Mouse (Mus musculus) megakaryocyte, embryonic 14.5 days (primary cell): ENCODE measurements around the gene Lrp1. TPM values are rescaled to one million over a fixed set of nuclear protein-coding genes. Genes with fewer than 3 reads are reported as not detected.

Source experiments
- H3K27me3 ChIP-seq: replicated peaks from 2 replicates; pipeline ENCODE3; 2012; ENCODE audit warnings: inconsistent platforms
- H3K36me3 ChIP-seq: replicated peaks from 2 replicates; pipeline ENCODE3; 2012; ENCODE audit warnings: low read length, inconsistent platforms, mixed read lengths
- H3K4me1 ChIP-seq: 2 replicates; pipeline ENCODE4 v1.6.1; 2012; ENCODE audit warnings: inconsistent platforms
- H3K4me3 ChIP-seq: replicated peaks from 2 replicates; pipeline ENCODE3; 2012; ENCODE audit warnings: moderate library complexity, mild to moderate bottlenecking, inconsistent platforms
- H3K9me3 ChIP-seq: 2 replicates; pipeline ENCODE4 v1.6.1; 2012; ENCODE audit warnings: inconsistent platforms
- FLI1 ChIP-seq: IDR thresholded peaks from 2 replicates; pipeline ENCODE4 v1.6.1; 2012; ENCODE audit warnings: low read length, inconsistent platforms, mixed read lengths
- GATA1 ChIP-seq: IDR thresholded peaks from 3 replicates; pipeline ENCODE4 v1.6.1; 2012; ENCODE audit warnings: mixed read lengths, low read length, inconsistent platforms, borderline replicate concordance
- polyA plus RNA-seq: library from polyadenylated mRNA; stranded (reverse); fragments of >175 nt; gene quantifications from 2 replicates; pipeline ENCODE4 v1.2.3, GENCODE M21; 2012; ENCODE audit warnings: low replicate concordance; ENCODE audit not compliant: insufficient read depth

The Lrp1 gene
- polyA plus RNA-seq, 1 experiment: 208 TPM

DNA sequence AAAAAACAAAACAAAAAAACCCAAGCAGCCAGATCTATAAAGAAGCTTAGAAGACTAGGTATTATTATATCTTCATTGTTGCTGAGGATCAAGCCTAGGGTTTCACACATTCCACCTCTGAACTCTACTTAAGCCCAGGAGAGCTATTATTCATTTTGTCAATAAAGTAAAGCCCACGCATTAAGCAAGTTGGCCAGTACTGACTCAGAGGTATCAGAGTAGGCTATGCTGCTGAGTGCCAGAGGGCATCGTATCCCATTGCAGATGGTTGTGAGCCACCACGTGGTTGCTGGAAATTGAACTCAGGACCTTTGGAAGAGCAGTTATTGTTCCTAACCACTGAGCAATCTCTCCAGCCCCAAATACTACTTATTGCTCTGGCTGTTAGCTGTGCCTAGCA, 77.0 kb downstream of the Lrp1 start:
- H3K4me1 ChIP-seq: peaks cover 5% of the 10 kb centered on the region; the same call in 1 of the 2 replicates
- H3K4me3 ChIP-seq: no peak overlapping the region
- no peaks in the 10 kb centered on the region for H3K9me3 ChIP-seq
- TF ChIP-seq FLI1: no peak
- no peak for TF ChIP-seq GATA1
- H3K27me3 ChIP-seq: peaks cover 89% of the 10 kb centered on the region
- peaks cover 4% of the 10 kb centered on the region for H3K36me3 ChIP-seq

DNA sequence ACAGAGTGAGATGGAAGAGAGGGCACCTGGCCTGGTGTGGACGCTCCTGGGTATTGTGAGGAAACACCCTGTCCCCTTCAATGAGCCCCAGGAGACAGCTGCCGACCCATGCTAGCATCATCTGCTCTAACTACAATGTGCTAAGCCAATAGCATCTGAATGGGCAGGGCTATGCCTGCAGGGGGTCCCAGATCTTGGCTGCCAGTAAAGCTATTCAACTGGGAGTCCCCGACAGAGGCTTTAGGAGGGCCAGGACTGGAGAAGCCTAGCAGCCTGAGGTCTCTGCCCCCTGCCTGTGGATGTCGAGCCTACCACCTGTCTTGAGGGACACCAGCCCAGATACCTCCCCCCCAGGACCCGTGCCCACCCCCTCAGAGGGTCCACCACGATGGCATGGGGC, 78.2 kb downstream of the Lrp1 start:
- TF ChIP-seq GATA1 (no peak), FLI1 (no peak)
- no peak overlapping the region for H3K4me3 ChIP-seq
- H3K4me1 ChIP-seq: peaks cover 14% of the 10 kb centered on the region
- H3K36me3 ChIP-seq: peaks cover 4% of the 10 kb centered on the region
- no peaks in the 10 kb centered on the region for H3K9me3 ChIP-seq
- peaks cover 88% of the 10 kb centered on the region for H3K27me3 ChIP-seq

DNA sequence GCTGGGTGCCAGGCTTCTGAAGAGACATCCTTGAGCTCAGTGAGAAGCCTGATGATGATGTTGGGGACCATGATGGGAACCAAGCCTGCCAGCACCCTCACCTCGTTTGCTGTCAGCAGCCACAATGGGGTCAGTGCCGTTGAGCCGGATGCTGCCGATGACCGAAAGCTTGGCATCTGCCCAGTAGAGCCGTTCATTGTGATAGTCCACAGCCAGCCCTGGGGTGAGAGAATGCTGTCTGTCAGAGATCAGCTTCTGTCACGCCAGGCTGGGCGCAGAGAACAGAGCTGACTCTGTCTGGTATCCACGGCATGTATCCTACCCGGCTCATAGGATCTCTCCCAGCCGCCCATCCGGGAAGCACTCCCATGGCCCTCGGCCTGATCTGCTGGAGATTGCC, 78.9 kb downstream of the Lrp1 start:
- Histone ChIP-seq H3K4me3 (no peak overlapping the region), H3K27me3 (peaks cover 88% of the 10 kb centered on the region), H3K9me3 (no peaks in the 10 kb centered on the region), H3K4me1 (peaks cover 15% of the 10 kb centered on the region), H3K36me3 (peaks cover 4% of the 10 kb centered on the region)
- TF ChIP-seq FLI1: no peak
- no peak for TF ChIP-seq GATA1

DNA sequence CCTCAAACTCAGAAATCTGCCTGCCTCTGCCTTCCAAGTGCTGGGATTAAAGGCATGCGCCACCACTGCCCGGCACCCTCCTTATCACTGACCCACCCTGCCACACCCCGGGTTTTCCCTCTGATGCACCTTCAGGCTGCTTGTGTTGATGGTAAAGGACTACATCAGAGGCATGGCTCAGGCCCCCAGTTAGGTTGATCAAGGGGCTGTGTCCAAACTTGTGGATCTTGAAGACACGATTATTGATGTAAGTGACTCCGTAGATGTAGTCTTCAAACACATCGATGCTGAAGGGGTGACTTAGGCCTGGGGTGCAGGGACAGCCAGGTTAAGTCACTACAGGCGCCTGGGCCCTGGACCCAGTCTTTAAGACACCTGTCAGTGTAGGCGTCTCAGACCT, 79.4 kb downstream of the Lrp1 start:
- Histone ChIP-seq H3K36me3 (peaks cover 4% of the 10 kb centered on the region), H3K27me3 (peaks cover 87% of the 10 kb centered on the region), H3K4me3 (no peak overlapping the region), H3K9me3 (no peaks in the 10 kb centered on the region), H3K4me1 (peaks cover 15% of the 10 kb centered on the region)
- TF ChIP-seq GATA1 (no peak), FLI1 (no peak)

DNA sequence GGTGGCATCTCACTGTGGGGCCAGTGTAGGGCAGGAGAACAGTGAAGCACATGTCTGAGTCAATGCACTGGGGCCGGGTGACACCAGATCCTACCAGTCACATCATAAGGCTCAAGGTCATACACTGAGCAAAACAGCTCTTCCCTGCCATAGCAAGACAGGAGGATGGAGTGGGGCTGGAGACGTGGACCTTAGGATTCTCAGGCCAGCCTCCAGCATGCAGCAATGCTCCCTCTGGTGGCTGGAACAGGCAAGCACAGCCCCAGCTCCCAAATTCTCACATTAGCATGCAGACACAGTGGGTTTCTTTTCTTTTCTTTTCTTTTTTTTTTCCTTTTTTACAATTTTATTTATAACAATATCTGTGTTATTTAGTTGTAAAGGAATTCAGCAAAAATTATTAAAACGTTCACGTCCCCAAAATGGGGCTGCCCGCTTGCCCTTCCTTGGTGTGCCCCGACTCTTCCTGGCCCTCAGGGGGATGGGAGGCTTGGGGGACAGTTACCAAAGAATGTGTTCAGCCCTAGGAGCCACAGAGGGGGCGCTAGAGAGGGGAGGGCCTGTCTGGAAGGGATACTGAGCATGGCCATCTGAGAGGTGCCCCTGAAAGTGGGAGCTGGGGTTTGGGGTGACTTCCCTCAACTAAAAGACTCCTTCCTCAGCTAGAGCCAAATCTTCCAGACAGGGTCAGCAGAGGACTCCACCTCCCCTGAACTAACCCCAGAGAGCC, 82.9 kb downstream of the Lrp1 start:
- TF ChIP-seq FLI1: no peak
- TF ChIP-seq GATA1: no peak
- Histone ChIP-seq H3K9me3 (peaks cover 4% of the 10 kb centered on the region; the same call in 1 of the 2 replicates), H3K4me3 (no peak overlapping the region), H3K36me3 (no peaks in the 10 kb centered on the region), H3K27me3 (peaks cover 92% of the 10 kb centered on the region), H3K4me1 (peaks cover 41% of the 10 kb centered on the region)

DNA sequence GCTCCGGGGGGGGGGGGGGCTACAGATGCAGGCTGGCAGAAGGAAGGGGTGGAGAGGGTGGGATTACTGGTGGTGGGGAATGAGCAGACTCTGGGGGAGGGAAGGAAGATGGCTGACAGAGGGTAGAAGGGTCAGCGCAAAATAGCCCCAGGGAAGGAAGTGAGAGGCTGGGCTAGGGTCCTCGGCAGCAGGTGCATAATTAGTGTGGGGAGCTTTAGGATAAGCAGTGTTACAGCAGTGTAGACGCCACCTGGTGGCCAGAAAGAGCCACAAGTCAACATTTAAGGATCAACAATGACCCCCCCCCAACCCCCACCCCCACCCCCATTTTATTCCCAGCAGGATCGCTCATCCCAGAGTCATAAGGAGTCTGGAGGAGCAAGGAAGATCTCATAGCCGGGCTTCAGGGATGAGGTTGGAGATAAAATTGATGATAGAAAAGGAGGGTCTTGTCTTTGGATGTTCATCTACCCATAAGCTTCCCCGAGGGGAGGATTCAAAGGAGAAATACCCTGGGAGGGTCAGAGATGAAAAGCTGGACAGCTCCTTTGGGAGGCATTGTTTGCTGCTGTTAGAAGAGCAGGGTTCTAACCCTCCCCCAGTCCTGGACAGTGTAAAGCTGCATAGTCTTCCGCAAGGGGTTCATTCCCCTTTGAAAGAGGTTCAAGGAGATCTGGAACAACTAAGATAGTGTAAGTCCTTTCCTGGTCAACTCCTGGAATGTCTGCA, 84.2 kb downstream of the Lrp1 start:
- Histone ChIP-seq H3K4me1 (peaks cover 53% of the 10 kb centered on the region), H3K4me3 (no peak overlapping the region), H3K9me3 (peaks cover 4% of the 10 kb centered on the region; the same call in 1 of the 2 replicates), H3K36me3 (no peaks in the 10 kb centered on the region), H3K27me3 (peaks cover 92% of the 10 kb centered on the region)
- no peak for TF ChIP-seq GATA1
- TF ChIP-seq FLI1: no peak

DNA sequence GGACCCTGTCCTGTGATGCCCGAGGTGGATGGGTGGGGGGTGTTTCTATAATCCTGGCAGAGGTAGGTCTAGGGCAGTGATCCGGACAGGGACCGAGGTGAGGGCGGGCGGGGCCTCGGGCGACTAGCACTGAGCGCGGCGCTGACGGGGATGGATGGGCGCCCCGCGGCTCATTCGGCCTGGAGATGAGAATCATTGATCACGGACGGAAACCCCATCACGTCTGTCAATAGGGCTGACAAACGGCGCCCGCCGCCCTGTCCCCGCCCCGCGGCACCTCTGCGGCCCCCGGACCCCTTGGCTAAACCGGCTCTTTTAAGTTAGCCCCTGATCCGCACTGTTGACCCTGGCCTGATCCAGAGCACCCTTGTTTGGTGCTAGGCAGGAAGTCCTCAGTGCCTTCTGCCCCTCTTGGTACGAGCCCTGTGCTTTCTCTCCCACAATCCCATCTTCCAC, 86.0 kb downstream of the Lrp1 start:
- Histone ChIP-seq H3K27me3 (peaks cover 94% of the 10 kb centered on the region), H3K4me3 (peak overlapping the region; percentile 74), H3K36me3 (no peaks in the 10 kb centered on the region), H3K4me1 (peaks cover 55% of the 10 kb centered on the region), H3K9me3 (peaks cover 4% of the 10 kb centered on the region; the same call in 1 of the 2 replicates)
- TF ChIP-seq FLI1 (no peak), GATA1 (no peak)

DNA sequence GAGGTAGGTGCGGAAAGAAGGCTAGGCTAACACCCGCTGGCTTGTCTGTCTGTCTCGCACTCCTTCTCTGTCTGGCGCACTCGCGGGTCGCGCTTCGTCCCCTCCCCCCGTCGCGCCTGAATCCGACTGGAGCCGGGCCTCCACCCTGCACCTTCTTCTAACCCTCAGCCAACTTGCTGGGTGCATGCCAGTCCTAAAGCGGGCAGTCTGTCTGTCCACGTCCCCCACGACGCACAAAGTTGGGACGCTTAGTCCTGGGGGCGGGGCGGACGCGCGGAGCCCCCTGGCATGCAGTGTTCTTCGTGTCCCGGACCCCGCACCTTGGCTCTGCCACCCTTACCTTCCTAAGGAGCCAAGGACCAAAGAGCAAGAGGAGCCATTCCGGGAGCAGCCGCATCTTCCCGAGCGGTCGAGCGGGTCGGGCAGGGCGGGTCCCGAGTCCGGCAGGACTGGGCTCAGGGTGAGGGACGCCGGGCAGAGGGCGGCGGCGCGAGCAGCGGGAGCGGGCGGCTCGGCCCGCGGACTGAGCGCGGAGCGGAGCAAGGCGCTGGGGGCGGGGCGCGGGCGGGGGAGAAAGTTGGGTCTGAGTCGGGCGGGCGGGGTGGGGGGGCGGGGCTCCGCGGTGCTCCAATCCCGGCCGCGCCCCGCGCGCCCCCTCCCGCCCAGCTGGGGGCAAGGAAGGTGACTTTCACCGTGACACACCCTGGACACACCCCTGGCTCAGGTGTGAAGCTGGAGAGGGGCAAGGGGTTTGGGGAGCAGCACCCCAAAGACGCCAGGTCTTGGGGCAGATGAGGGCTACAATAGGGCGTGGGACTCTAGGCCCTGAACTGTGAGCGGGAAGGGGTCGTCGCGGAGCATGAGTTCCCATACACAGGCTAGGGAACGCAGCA, 86.7 kb downstream of the Lrp1 start, which contains the start of gene Nxph4:
Gene Nxph4 (minus strand): TSS at position 524 of the 893 bp plus-strand sequence.
- TF ChIP-seq GATA1: no peak
- TF ChIP-seq FLI1: no peak
- Histone ChIP-seq H3K4me1 (peaks cover 51% of the 10 kb centered on the region), H3K4me3 (peak within 1 kb of the TSS; percentile 83), H3K27me3 (peaks cover 94% of the 10 kb centered on the region), H3K9me3 (peaks cover 4% of the 10 kb centered on the region; the same call in 1 of the 2 replicates), H3K36me3 (no peaks in the 10 kb centered on the region)

DNA sequence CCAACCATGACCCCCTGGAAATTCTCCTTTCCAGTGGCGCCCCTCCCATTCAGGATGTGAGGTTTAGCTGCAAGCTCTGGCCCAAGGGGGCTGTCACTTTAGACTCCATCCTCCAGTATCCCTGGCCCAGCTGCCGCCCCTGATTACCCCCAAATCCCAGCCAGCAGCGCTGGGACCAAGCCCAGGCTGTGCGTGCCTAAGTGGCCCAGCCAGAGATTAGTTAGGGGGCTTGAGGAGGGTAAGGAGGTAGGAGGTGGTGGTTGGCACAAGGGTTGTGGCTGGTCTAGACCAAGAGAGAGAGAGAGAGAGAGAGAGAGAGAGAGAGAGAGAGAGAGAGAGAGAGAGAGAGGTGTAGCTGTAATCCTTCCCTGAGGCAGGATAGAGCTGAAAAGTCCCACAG, 89.4 kb downstream of the Lrp1 start:
- Histone ChIP-seq H3K4me3 (no peak overlapping the region), H3K4me1 (peaks cover 56% of the 10 kb centered on the region), H3K9me3 (peaks cover 4% of the 10 kb centered on the region; the same call in 1 of the 2 replicates), H3K36me3 (no peaks in the 10 kb centered on the region), H3K27me3 (peaks cover 100% of the 10 kb centered on the region)
- TF ChIP-seq FLI1 (no peak), GATA1 (no peak)
